Mouse (Mus musculus) midbrain, postnatal 0 days (tissue): ENCODE results near the gene Lyrm7. TPM values are rescaled to one million over a fixed set of nuclear protein-coding genes. Genes with fewer than 3 reads are reported as not detected.

Source experiments
- ATAC-seq: fragments of 200-750 bp; cut with Nextera tagmentation; 2 replicates; pipeline ENCODE4 v1.8.0; 2017; ENCODE audit warnings: moderate number of reproducible peaks, mild to moderate bottlenecking, moderate TSS enrichment, moderate library complexity; ENCODE audit not compliant: low FRiP score
- DNase-seq: peaks from one replicate; pipeline ENCODE4 v3.0.0-alpha.2; 2015; ENCODE audit warnings: low spot score
- H3K27ac ChIP-seq: fragments of 300-500 bp; sonication (generic); 2 replicates; pipeline ENCODE4 v1.5.1; 2014; ENCODE audit warnings: low read depth, mild to moderate bottlenecking, low read length, mixed read lengths
- H3K27me3 ChIP-seq: fragments of 300-500 bp; sonication (generic); 2 replicates; pipeline ENCODE4 v1.6.1; 2014; ENCODE audit warnings: low read length, control low read depth, mixed read lengths; ENCODE audit not compliant: insufficient read depth
- H3K36me3 ChIP-seq: fragments of 300-500 bp; sonication (generic); 2 replicates; pipeline ENCODE4 v1.6.1; 2014; ENCODE audit warnings: low read length, control low read depth, mixed read lengths; ENCODE audit not compliant: insufficient read depth
- H3K4me1 ChIP-seq: fragments of 300-500 bp; sonication (generic); 2 replicates; pipeline ENCODE4 v1.6.1; 2014; ENCODE audit warnings: mild to moderate bottlenecking, control low read depth, antibody characterized with exemption, low read length, mixed read lengths; ENCODE audit not compliant: insufficient read depth
- H3K4me2 ChIP-seq: fragments of 300-500 bp; sonication (generic); 2 replicates; pipeline ENCODE4 v1.6.1; 2014; ENCODE audit warnings: low read depth, mild to moderate bottlenecking, low read length, mixed read lengths; ENCODE audit not compliant: poor library complexity, severe bottlenecking
- H3K4me3 ChIP-seq: fragments of 300-500 bp; sonication (generic); 2 replicates; pipeline ENCODE4 v1.5.1; 2014; ENCODE audit warnings: low read depth, mild to moderate bottlenecking, low read length, moderate library complexity
- H3K9ac ChIP-seq: fragments of 300-500 bp; sonication (generic); replicated peaks from 2 replicates; pipeline ENCODE4 v1.6.1; 2014; ENCODE audit warnings: mild to moderate bottlenecking, low read length, moderate library complexity, mixed read lengths; ENCODE audit not compliant: poor library complexity, severe bottlenecking
- H3K9me3 ChIP-seq: fragments of 300-500 bp; sonication (generic); 2 replicates; pipeline ENCODE4 v1.6.1; 2016; ENCODE audit warnings: low read length, control low read depth
- CTCF ChIP-seq: IDR thresholded peaks from 2 replicates; pipeline ENCODE4 v1.5.1; 2016; ENCODE audit warnings: antibody characterized with exemption, mild to moderate bottlenecking
- WGBS: fragments of 180-500 bp; shearing (Covaris S2); extraction: QIAGEN DNeasy Blood & Tissue Kit; methylation state at CpG from one replicate; pipeline ENCODE4 v1.1.7; 2014; 5-methylcytosine and 5-hydroxymethylcytosine counted together
- polyA plus RNA-seq: library from polyadenylated mRNA; unstranded; fragments of >200 nt; fragmentation: Nextera tagmentation; extraction: Ambion mirVana; gene quantifications from 2 replicates; pipeline ENCODE4 v1.2.1, GENCODE M21; 2015
- total RNA-seq: library from RNA; depleted of rRNA; stranded (reverse); fragments of >200 nt; gene quantifications from 2 replicates; pipeline ENCODE4 v1.2.3, GENCODE M21; 2014

Lyrm7 gene
- total and polyA plus RNA-seq, 2 experiments from 2014 or later: 3.2 to 8.8 TPM

- 88% methylated on average over 3 of the region's 3 CpGs for WGBS
- no peak for ATAC-seq
- Histone ChIP-seq H3K4me1 (peaks cover 8% of the 10 kb centered on the region; the same call in 1 of the 2 replicates), H3K9me3 (no peaks in the 10 kb centered on the region), H3K36me3 (peaks cover 23% of the 10 kb centered on the region), H3K4me3 (peak overlapping the region; percentile 92; the same call in 1 of the 2 replicates), H3K27ac (no peak overlapping the region), H3K9ac (no peak overlapping the region), H3K4me2 (peak overlapping the region; percentile 53), H3K27me3 (no peaks in the 10 kb centered on the region)
- DNase-seq: no peak
- TF ChIP-seq CTCF: no peak
Observed at GRCm38 (mm10) chr11:54867903-54868434, 7.3 kb upstream of the Lyrm7 start.

GRCm38 (mm10) chr11:54867049-54867385, 6.3 kb upstream of the Lyrm7 start:
- no peak for TF ChIP-seq CTCF

GRCm38 (mm10) chr11:54866119-54867048, 5.7 kb upstream of the Lyrm7 start, which contains the start of gene Hint1:
Gene Hint1 (plus strand): TSS chr11:54866383.
- H3K36me3 ChIP-seq: peaks cover 10% of the 10 kb centered on the region
- peak; percentile 44 for TF ChIP-seq CTCF
- peak within 1 kb of the TSS; percentile 98 for H3K9ac ChIP-seq
- H3K4me1 ChIP-seq: peaks cover 8% of the 10 kb centered on the region; the same call in 1 of the 2 replicates
- no peaks in the 10 kb centered on the region for H3K9me3 ChIP-seq
- H3K27ac ChIP-seq: peak within 1 kb of the TSS; percentile 89
- peak; percentile 95 for DNase-seq
- H3K4me3 ChIP-seq: peak within 1 kb of the TSS; percentile 92
- peak; percentile 84 for ATAC-seq
- no peaks in the 10 kb centered on the region for H3K27me3 ChIP-seq
- peak within 1 kb of the TSS; percentile 53 for H3K4me2 ChIP-seq
- under 1% methylated on average over 94 of the region's 107 CpGs for WGBS

More at GRCm38 (mm10) chr11:54867049-54867385, 6.3 kb upstream of the Lyrm7 start:
- H3K4me3 ChIP-seq: peak overlapping the region; percentile 92
- ATAC-seq: no peak
- peaks cover 16% of the 10 kb centered on the region for H3K36me3 ChIP-seq
- no peaks in the 10 kb centered on the region for H3K9me3 ChIP-seq
- peak overlapping the region; percentile 98 for H3K9ac ChIP-seq
- H3K4me2 ChIP-seq: peak overlapping the region; percentile 53
- H3K27me3 ChIP-seq: no peaks in the 10 kb centered on the region
- WGBS: 2% methylated on average over 5 of the region's 5 CpGs
- H3K27ac ChIP-seq: peak overlapping the region; percentile 89
- H3K4me1 ChIP-seq: peaks cover 8% of the 10 kb centered on the region; the same call in 1 of the 2 replicates
- DNase-seq: no peak

- H3K4me2 ChIP-seq: peak overlapping the region; percentile 53
- H3K27ac ChIP-seq: peak overlapping the region; percentile 89
- peaks cover 4% of the 10 kb centered on the region for H3K36me3 ChIP-seq
- no peaks in the 10 kb centered on the region for H3K9me3 ChIP-seq
- no peak for TF ChIP-seq CTCF
- peak overlapping the region; percentile 98 for H3K9ac ChIP-seq
- H3K4me1 ChIP-seq: peaks cover 8% of the 10 kb centered on the region; the same call in 1 of the 2 replicates
- H3K27me3 ChIP-seq: no peaks in the 10 kb centered on the region
- peak overlapping the region; percentile 92 for H3K4me3 ChIP-seq
- no peak for DNase-seq
- WGBS: 75% methylated on average over 6 of the region's 6 CpGs
- no peak for ATAC-seq
Observed at GRCm38 (mm10) chr11:54865330-54866085, 4.8 kb upstream of the Lyrm7 start.

GRCm38 (mm10) chr11:54862621-54863520, 2.2 kb upstream of the Lyrm7 start:
- Histone ChIP-seq H3K27ac (no peak overlapping the region), H3K27me3 (no peaks in the 10 kb centered on the region), H3K9ac (no peak overlapping the region), H3K36me3 (no peaks in the 10 kb centered on the region), H3K4me3 (no peak overlapping the region), H3K4me1 (0 out of 2 replicates have a peak, but pooled peaks cover 5% of the 10 kb centered on the region), H3K4me2 (no peak overlapping the region), H3K9me3 (no peaks in the 10 kb centered on the region)
- DNase-seq (peak; percentile 82), ATAC-seq (no peak)
- 42% methylated on average over 10 of the region's 10 CpGs for WGBS
- TF ChIP-seq CTCF: peak; percentile 88
